Mouse (Mus musculus): ENCODE measurements around the gene 1700086D15Rik. TPM values are rescaled to one million over a fixed set of nuclear protein-coding genes. Genes with fewer than 3 reads are reported as not detected.

1700086D15Rik gene
- polyA plus RNA-seq, 2 experiments = 0.16 TPM; not detected in 1

- peak overlapping the region; percentile 92 for H3K4me2 ChIP-seq (replicated peaks; ENCODE audit: low read depth, low read length, severe bottlenecking)
- TF ChIP-seq POLR2A (IDR thresholded peaks at IDR 0.05; ENCODE audit: borderline replicate concordance, extremely low read depth, insufficient read depth, insufficient read length) = no peak
- no peak overlapping the region for H3K27ac ChIP-seq (replicated peaks; ENCODE audit: low read depth, low read length)
- DNase-seq (ENCODE audit: low spot score) = no peak
- H3K9ac ChIP-seq (ENCODE audit: low read depth, low read length, severe bottlenecking) = peak overlapping the region; percentile 80
- no peaks in the 10 kb centered on the region for H3K36me3 ChIP-seq (ENCODE audit: control insufficient read depth, insufficient read depth, low read length)
- no peaks in the 10 kb centered on the region for H3K9me3 ChIP-seq (ENCODE audit: control insufficient read depth, low read length)
- peak; percentile 72 for ATAC-seq (ENCODE audit: low FRiP score, low read depth)
- peak overlapping the region; percentile 79 for H3K4me3 ChIP-seq (replicated peaks; ENCODE audit: low read length)
- WGBS = 3% methylated on average over 16 of the region's 49 CpGs
- no peaks in the 10 kb centered on the region for H3K27me3 ChIP-seq (ENCODE audit: control insufficient read depth, insufficient read depth, low read length)
- no peaks in the 10 kb centered on the region; the same call in 1 of the 2 replicates for H3K4me1 ChIP-seq (ENCODE audit: control insufficient read depth, insufficient read depth, low read length)
These were observed 2.4 kb upstream of the 1700086D15Rik start for GRCm38 (mm10) chr11:65161881-65162766.

GRCm38 (mm10) chr11:65160991-65161880, 1.5 kb upstream of the 1700086D15Rik start:
- Histone ChIP-seq H3K9ac (ENCODE audit: low read depth, low read length, severe bottlenecking) (no peak overlapping the region), H3K4me3 (replicated peaks; ENCODE audit: low read length) (no peak overlapping the region), H3K36me3 (ENCODE audit: control insufficient read depth, insufficient read depth, low read length) (no peaks in the 10 kb centered on the region), H3K9me3 (ENCODE audit: control insufficient read depth, low read length) (no peaks in the 10 kb centered on the region), H3K27me3 (ENCODE audit: control insufficient read depth, insufficient read depth, low read length) (no peaks in the 10 kb centered on the region), H3K4me2 (replicated peaks; ENCODE audit: low read depth, low read length, severe bottlenecking) (peak overlapping the region; percentile 92; the same call in 1 of the 2 replicates), H3K4me1 (ENCODE audit: control insufficient read depth, insufficient read depth, low read length) (no peaks in the 10 kb centered on the region; the same call in 1 of the 2 replicates), H3K27ac (replicated peaks; ENCODE audit: low read depth, low read length) (no peak overlapping the region)
- 47% methylated on average over 7 of the region's 7 CpGs for WGBS
- no peak for ATAC-seq (ENCODE audit: low FRiP score, low read depth)
- TF ChIP-seq POLR2A (IDR thresholded peaks at IDR 0.05; ENCODE audit: borderline replicate concordance, extremely low read depth, insufficient read depth, insufficient read length) = no peak
- DNase-seq (ENCODE audit: low spot score) = no peak

- no peaks in the 10 kb centered on the region for H3K9me3 ChIP-seq (ENCODE audit: control insufficient read depth, low read length)
- WGBS = 94% methylated on average over 5 of the region's 5 CpGs
- no peak overlapping the region for H3K4me2 ChIP-seq (replicated peaks; ENCODE audit: low read depth, low read length, severe bottlenecking)
- H3K27me3 ChIP-seq (ENCODE audit: control insufficient read depth, insufficient read depth, low read length) = no peaks in the 10 kb centered on the region
- no peaks in the 10 kb centered on the region; the same call in 1 of the 2 replicates for H3K4me1 ChIP-seq (ENCODE audit: control insufficient read depth, insufficient read depth, low read length)
- ATAC-seq (ENCODE audit: low FRiP score, low read depth) (no peak), DNase-seq (ENCODE audit: low spot score) (no peak)
- H3K4me3 ChIP-seq (replicated peaks; ENCODE audit: low read length) = no peak overlapping the region
- no peaks in the 10 kb centered on the region for H3K36me3 ChIP-seq (ENCODE audit: control insufficient read depth, insufficient read depth, low read length)
- no peak overlapping the region for H3K27ac ChIP-seq (replicated peaks; ENCODE audit: low read depth, low read length)
- no peak for TF ChIP-seq POLR2A (IDR thresholded peaks at IDR 0.05; ENCODE audit: borderline replicate concordance, extremely low read depth, insufficient read depth, insufficient read length)
- no peak overlapping the region for H3K9ac ChIP-seq (ENCODE audit: low read depth, low read length, severe bottlenecking)
These were observed 1.1 kb downstream of the 1700086D15Rik start for GRCm38 (mm10) chr11:65158658-65158990.

GRCm38 (mm10) chr11:65157966-65158657, 1.6 kb downstream of the 1700086D15Rik start:
- Histone ChIP-seq H3K4me3 (replicated peaks; ENCODE audit: low read length) (no peak overlapping the region), H3K27me3 (ENCODE audit: control insufficient read depth, insufficient read depth, low read length) (no peaks in the 10 kb centered on the region), H3K9ac (ENCODE audit: low read depth, low read length, severe bottlenecking) (no peak overlapping the region), H3K9me3 (ENCODE audit: control insufficient read depth, low read length) (no peaks in the 10 kb centered on the region), H3K4me2 (replicated peaks; ENCODE audit: low read depth, low read length, severe bottlenecking) (no peak overlapping the region), H3K27ac (replicated peaks; ENCODE audit: low read depth, low read length) (no peak overlapping the region), H3K4me1 (ENCODE audit: control insufficient read depth, insufficient read depth, low read length) (no peaks in the 10 kb centered on the region; the same call in 1 of the 2 replicates), H3K36me3 (ENCODE audit: control insufficient read depth, insufficient read depth, low read length) (no peaks in the 10 kb centered on the region)
- DNase-seq (ENCODE audit: low spot score) (no peak), ATAC-seq (ENCODE audit: low FRiP score, low read depth) (no peak)
- TF ChIP-seq POLR2A (IDR thresholded peaks at IDR 0.05; ENCODE audit: borderline replicate concordance, extremely low read depth, insufficient read depth, insufficient read length) = no peak
- 90% methylated on average over 20 of the region's 20 CpGs for WGBS

GRCm38 (mm10) chr11:65153006-65153405, 6.7 kb downstream of the 1700086D15Rik start:
- Histone ChIP-seq H3K27ac (replicated peaks; ENCODE audit: low read depth, low read length) (no peak overlapping the region), H3K9ac (ENCODE audit: low read depth, low read length, severe bottlenecking) (no peak overlapping the region), H3K36me3 (ENCODE audit: control insufficient read depth, insufficient read depth, low read length) (no peaks in the 10 kb centered on the region), H3K4me3 (replicated peaks; ENCODE audit: low read length) (no peak overlapping the region), H3K4me2 (replicated peaks; ENCODE audit: low read depth, low read length, severe bottlenecking) (no peak overlapping the region), H3K4me1 (ENCODE audit: control insufficient read depth, insufficient read depth, low read length) (no peaks in the 10 kb centered on the region; the same call in 1 of the 2 replicates), H3K9me3 (ENCODE audit: control insufficient read depth, low read length) (no peaks in the 10 kb centered on the region), H3K27me3 (ENCODE audit: control insufficient read depth, insufficient read depth, low read length) (no peaks in the 10 kb centered on the region)
- DNase-seq (ENCODE audit: low spot score) (no peak), ATAC-seq (ENCODE audit: low FRiP score, low read depth) (no peak)
- WGBS = 79% methylated on average over 5 of the region's 5 CpGs
- no peak for TF ChIP-seq POLR2A (IDR thresholded peaks at IDR 0.05; ENCODE audit: borderline replicate concordance, extremely low read depth, insufficient read depth, insufficient read length)
